Mouse (Mus musculus) cerebral cortex, adult 2 months (tissue): Measurements from ENCODE around the gene Fstl3.

Source experiments
- WGBS: fragments of 180-500 bp; shearing (Covaris S2); methylation state at CpG from one replicate; pipeline ENCODE4 v1.1.7; 2018; 5-methylcytosine and 5-hydroxymethylcytosine counted together

Gene Fstl3

DNA sequence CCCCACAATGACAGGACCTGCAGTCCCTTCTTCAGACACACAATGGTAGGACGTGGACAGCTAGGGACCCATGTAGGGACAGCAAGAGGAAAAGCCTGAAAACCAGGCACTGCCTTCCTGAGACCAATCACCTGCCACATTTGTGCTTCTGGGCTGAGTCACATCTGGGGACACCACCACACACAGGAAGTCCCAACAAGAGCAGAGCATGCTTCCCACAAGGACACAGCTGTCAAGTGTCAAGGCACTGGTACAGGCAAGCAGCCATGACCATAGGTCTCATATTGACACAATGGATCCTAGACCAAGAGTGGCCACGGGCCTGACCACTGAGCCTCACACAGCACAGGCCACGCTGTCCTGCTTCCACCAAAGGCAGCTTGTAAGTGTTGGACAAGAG, 14.2 kb upstream of the Fstl3 start:
- 85% methylated on average over 3 of the region's 3 CpGs for WGBS

DNA sequence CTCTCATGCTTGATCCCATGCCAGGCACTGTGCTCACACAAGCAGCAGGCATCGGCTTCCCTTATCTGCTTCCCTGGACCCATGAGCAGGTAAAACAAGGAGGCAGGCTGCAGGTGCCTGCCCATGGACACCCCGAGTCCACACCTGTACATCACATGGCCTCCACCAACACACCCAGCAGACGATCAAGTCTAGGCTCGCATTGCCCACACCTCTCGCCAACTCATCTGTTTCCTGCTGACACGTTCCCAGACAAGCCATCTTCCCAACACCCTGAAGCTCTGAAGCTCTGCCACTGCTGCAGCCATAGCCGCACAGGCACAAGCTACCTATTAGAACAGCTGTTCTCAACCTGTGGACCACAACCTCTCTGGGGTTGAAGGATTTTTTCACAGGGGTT, 12.8 kb upstream of the Fstl3 start:
- WGBS, result 40% methylated on average over 7 of the region's 7 CpGs

DNA sequence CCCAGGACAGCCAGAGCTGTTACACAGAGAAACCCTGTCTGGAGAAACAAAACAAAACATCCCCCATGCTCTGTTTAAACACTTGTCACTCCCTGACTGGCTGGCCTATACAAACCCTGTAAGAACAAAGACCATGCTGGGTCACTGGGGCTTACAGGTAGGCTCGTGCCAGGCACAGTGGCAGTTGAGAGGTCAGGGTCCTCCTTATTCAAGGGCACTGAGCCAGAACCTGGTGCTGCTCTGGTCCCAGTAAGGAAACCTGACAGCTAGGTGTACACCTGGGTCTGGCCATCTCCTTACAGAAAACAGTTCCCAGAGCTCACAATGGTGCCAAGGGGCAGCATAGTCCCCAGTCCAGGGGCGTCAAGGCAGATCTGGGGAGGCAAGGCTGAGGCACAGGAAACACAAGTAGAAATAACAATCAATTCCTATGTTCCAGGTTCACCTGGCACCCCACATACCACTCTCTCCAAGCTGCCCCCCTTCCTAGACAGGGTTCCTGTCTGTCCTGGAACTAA, 11.8 kb upstream of the Fstl3 start:
- WGBS, result 67% methylated on average over 2 of the region's 2 CpGs

DNA sequence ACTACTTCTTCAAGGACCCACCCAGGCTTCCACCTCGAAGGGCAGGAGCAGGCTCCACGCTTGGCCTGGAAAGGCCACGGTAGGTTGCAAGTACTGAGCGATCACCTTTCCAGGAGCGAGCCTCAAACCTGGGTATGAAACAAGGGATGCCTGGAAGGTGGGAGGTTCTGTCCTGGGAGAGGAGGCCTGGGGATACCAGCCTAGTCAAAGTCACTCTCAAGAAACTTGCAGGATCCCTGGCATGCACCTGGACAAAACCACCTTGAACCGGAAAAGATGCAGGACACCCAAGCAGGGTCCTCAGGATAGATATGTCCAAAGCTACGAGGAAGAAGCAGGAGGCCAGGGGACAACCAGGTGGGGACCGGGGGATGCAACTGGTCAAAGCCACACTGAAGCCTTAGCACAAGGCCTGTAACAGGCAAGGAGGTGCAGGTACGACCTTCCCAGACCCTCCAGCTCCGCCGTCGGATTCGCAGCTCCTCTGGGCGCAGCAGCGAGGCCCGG, 11.0 kb upstream of the Fstl3 start:
- WGBS, result 5% methylated on average over 16 of the region's 16 CpGs

DNA sequence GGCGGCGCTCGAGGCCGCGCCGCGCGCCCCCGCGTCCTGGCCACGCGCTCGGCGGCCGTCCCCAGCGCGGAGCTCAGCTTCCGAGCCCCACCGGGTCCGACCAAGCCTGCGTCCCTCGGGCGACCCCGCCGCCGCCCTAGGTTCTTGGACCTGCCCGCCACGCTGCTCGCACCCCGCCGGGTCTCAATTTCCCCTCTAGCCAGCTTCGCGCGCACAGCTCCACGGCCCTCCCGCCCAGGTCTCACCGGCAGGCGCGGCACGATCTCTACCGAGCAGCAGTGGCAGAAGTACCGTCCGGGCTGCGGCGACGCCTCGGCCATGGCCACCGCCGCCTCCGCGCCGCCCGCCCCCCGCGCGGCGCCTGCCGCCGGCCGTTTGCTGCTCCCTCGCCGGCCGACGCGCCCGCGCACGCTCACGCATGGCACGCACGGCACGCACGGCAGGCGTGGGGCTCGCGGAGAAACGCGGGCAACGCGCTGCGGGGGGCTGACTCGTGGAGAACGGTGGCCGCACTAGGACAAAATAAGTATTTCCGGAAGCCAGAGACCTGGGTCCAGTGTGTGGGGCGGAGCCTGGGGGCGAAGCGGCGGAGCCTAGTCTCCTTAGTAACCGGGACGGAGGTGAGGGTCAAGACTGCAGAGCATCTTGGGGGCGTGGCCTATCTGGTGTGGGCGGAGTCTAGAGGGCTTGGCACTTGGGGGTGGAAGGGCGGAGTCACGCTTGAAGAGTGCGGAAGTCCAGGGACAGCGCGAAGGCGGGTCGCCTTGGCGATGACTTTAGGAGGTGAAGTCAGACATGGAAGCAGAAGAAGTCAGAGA, 10.4 kb upstream of the Fstl3 start, which contains the start of gene Rnf126:
TSS of gene Rnf126 (minus strand) at position 445 of the 818 bp plus-strand sequence.
- under 1% methylated on average over 97 of the region's 101 CpGs for WGBS

DNA sequence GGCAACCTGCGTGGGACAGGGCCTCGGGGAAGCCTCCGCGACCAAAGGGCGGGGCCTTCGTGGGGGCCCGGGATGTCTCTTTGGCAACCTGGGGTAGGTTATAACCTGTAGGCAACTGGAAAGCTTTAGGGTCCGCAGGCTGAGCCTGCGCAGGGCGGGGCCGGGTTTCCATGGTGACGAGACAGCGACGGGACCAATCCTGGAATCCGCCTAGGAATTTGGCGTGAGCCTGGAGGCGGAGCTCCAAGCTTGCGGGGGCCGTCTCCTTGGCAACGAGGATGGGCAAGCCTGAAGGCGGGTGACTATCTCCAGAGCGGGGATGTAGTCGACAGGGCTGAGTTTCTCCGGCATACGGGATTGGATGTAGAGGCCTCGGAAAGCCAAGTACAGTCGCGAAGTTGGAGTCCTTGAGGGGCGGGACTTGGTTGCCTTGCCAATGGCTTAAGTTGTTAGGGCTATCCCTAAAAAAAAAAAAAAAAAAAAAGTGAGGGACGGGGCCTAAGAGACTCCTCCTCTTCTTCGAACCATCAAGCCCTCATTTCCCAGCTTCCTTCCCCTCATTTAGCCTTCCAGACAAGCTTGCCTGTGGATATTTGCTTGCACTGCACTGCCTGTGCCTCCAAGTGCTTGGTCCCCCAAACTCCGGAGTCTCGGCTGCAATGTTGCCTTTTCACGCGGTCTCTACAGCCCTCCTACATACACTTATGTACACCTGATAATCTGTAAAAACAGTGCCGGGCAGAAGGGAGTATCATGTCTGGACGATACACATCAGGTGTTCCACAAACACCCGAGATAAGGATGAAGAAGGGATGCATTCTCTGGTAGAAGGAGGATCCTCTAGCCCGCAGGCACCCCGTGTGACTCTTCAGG, 9.5 kb upstream of the Fstl3 start:
- WGBS, result 4% methylated on average over 40 of the region's 40 CpGs

DNA sequence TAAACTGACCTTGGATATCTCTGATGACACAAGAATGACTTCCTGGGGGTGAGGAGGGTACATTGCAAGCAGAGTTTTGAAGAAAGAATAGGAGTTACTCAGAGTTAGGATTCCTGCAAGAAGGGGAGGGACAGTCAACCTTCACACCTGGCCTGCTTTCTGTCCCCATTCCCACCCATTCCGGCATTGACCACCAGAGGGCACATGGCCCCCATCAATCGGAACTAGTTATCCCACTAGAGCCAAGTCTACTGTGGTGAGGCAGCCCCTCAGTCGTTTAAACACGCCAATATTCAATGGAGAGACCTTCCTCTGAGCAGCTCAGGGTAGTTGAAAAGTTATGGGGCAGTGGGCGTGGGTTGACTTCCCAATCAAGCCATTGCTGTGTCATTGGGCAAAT, 8.7 kb upstream of the Fstl3 start:
- 0% methylated on average over 5 of the region's 5 CpGs for WGBS

DNA sequence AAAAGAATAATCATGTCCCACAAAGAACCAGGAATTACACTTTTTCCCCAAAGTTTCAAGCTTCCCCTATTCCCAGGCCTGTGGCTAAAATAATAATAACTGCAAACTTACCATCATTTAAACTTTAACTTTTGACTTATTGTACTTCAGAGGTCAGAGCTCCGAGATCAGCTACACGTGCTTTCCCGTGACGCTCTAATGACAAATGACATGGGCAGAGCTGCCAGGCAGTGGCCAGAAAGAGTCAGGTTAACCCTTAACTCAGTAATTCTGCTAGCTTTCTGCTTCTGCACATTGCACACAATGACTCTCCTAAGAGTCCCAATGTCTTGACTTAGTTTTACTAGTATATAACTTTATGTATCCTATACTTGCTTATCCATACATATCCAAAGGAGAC, 7.7 kb upstream of the Fstl3 start:
- 88% methylated on average over 4 of the region's 4 CpGs for WGBS

DNA sequence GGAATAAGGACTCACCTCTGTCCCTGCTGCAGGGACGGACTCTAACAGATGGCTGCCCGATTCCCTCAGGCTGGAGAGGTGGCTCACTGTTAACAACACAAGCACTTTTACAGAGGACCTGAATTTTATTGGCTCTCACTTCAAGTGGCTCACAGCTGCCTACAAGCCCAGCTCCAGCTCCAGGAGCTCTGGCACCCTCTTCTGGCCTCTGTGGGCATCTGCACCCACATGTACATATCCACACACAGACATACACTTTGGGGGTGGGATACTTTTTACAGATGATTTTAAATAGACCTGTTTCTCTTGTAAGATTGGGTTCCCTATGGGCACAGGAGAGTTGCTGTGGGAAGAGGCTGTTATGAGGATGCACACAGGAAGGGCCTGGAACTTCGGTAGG, 4.8 kb upstream of the Fstl3 start:
- 88% methylated on average over 3 of the region's 3 CpGs for WGBS

DNA sequence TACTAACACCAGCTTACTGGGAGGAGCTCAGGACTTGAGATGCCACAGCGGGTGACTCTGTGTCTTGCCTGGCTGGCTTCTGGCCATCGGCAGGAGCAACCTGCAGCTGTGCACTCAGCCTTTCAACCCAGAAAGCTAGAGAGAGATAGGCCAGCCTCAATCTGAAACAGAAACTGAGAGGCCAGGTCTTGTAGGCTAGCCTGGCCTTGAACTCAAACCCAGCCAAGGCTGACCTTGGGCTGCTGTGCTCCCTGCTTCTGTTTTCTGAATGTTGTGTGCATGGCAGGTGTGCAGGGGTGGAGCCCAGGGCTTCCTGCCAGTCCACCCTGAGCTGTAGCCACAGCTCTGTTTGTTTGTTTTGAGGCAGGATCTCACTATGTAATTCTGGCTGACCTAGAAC, 3.9 kb upstream of the Fstl3 start:
- 92% methylated on average over 2 of the region's 2 CpGs for WGBS

DNA sequence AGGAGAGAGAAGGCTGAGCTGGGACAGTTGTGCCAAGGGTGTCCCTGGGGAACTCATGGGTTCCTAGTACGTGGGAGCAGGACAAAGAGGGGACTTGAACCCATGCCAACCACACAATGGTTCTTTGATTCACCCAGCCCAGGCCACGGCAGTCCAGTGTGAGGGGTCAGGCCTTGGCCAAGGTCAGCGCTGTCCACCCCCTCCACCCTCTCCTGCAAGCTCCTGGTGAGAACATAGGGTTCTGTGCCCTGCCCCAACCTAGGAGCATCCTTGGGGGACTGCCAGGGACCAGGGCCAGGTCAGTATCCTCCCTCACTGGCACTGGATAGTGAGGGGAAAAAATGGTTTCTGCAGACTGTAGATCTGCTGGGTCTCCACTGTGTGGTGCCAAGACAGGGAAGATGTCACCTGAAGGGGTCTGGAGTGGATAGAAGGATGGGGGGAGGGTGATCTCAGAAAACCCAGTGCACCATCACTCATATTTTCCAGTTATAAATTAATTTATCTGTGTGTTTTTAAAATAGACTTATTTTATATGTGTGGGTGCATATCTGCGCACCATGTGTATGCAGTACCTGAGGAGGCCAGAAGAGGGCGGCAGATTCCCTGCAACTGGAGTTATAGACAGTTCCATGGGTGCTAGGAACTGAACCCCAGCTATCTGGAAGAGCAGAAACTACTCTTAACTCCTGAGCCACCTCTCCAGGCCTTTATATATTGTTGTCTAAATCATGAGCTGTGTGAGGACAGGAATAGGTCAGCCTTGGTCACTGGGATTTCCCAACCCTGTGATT, 2.4 kb upstream of the Fstl3 start:
- 47% methylated on average over 5 of the region's 5 CpGs for WGBS

DNA sequence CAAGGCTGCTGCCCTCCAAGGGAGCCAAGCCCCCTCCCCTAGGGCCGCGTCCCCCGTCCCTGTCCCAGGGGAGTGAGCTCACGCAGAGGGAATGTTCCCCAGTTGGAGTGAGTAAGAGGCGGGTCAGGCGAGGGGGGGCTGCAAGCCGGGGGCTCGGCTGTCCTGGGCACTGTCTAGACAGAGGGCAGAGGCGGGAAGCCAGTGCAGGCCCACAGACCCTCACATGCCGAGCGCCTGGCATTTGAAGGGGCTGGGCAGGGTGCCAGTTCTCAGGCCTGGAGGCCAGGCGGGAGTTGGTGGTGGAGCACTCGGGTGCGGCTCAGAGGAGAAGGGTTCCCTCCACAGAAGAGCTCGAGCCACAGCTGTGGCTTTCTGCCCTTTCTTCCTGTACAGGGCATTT, 934 bp downstream of the Fstl3 start:
- whole genome bisulfite sequencing, result 27% methylated on average over 15 of the region's 15 CpGs

DNA sequence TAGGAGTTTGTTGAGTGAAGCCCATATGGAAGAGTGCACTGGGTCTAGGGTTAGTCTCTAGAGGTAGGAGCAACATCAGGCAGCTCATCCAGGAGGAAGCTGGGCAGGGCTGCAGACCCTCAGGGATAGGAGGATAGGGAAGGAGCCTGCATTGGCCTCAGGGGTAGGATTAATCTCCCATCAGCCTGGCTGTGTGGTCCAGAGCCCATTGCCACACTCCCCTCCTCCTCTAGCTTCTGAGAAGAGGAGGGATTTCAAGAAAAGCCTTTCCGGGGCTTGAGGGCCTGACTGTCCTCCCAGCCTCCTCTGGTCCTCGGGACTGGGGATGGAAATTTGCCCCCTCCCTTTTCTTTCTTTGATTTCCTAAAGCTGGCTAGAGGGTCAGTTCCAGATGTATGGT, 2.1 kb downstream of the Fstl3 start:
- WGBS, result 29% methylated on average over 2 of the region's 2 CpGs

DNA sequence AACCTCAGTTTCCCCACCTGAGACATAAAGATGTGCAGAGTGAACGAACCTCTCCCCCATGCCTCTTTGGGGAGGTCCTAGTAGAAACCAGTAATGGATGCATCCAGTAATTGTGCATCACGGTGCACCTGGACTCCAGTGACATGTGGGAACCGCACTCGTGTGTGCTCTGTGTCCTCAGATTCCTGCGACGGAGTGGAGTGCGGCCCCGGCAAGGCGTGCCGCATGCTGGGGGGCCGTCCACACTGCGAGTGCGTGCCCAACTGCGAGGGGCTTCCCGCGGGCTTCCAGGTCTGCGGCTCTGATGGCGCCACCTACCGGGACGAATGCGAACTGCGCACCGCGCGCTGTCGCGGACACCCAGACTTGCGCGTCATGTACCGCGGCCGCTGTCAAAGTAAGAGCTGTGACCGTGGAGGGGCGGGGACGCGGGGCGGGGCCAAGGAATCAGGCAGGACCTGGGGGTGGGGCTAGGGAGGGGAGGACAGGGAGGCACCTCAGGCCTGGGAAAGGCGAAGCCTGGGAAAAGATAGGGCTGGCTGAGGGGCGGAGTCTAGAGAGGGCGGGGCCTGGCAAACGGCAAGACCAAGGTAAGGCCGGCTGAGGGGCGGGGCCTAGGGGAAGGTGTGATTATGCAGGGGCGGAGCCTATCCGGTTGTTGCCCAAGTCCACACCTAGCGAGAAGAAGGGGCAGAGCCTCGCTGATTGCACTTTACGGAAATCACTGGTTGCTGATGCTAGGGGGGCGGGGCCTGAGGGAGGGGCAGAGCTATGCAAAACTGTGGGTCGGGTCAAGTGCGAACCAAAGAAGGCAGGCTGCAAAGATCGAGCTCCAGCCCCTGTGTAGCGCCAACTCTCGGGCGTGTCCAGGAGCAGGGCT, 3.0 kb downstream of the Fstl3 start:
- 1% methylated on average over 55 of the region's 55 CpGs for WGBS

DNA sequence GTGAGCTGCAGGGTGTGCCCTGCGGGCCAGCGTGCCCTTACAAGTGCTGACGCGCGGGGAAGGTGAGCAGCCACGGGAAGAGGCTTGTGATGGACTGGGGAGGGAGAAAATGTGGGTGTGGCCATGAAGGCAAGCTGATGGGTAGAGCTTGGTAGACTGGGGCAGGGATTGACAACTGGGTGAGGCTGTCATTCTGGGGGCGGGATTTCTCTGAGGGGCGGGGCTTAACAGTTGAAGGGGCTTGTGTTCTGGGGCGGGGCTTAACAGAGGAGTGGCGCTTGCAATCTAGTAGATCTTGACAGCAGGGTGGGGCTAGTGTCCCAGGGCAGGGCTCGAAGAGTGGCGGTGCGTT, 3.6 kb downstream of the Fstl3 start:
- WGBS, result 3% methylated on average over 13 of the region's 13 CpGs

DNA sequence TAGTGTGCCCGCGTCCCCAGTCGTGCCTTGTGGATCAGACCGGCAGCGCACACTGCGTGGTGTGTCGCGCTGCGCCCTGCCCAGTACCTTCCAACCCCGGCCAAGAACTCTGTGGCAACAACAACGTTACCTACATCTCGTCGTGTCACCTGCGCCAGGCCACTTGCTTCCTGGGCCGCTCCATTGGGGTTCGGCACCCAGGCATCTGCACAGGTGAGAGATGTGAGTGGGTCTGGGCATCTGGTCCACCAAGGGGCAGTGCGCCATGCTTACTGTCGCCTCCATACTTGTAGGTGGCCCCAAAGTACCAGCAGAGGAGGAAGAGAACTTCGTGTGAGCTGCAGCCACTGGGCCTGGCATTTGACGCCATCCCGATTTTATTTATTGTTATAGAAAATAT, 4.1 kb downstream of the Fstl3 start:
- 26% methylated on average over 21 of the region's 21 CpGs for WGBS

DNA sequence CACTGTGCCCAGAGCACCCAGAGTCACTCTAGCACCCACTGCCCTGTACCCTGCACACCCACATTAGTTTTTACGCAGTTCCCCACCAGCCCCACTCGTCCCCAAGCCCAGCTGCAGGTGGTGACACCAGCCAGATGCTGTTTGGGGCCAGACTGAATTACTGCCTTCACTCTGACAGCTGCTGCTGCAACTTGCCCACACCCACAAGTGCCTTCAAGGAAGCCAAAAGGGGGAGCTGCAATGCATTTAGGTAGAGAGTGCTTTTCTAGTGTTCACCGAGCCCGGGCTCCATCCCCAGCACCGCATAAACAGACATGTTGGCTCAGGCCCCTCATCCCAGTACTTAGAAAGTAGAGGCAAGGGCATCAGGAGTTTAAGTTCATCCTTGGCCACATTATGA, 4.9 kb downstream of the Fstl3 start:
- WGBS, result 50% methylated on average over 5 of the region's 5 CpGs

DNA sequence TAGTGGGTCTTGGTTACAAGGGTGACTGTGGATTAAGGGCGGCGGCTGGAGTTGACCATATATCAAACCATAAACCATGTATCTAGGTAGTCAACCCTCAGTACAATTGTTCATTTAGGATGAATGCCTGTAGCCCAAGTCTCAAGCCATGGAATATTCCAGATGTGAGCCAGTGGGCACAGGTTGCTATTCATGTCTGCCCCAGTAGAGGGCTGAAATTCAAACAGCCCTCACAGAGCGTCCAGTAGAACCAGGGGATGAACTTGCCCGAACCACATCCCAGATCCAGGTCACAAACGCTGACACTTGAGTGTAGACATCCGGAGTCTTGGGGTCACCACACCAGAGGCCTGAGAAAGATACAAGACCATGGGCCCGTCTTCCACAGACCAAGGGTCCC, 6.0 kb downstream of the Fstl3 start:
- 67% methylated on average over 7 of the region's 7 CpGs for WGBS

DNA sequence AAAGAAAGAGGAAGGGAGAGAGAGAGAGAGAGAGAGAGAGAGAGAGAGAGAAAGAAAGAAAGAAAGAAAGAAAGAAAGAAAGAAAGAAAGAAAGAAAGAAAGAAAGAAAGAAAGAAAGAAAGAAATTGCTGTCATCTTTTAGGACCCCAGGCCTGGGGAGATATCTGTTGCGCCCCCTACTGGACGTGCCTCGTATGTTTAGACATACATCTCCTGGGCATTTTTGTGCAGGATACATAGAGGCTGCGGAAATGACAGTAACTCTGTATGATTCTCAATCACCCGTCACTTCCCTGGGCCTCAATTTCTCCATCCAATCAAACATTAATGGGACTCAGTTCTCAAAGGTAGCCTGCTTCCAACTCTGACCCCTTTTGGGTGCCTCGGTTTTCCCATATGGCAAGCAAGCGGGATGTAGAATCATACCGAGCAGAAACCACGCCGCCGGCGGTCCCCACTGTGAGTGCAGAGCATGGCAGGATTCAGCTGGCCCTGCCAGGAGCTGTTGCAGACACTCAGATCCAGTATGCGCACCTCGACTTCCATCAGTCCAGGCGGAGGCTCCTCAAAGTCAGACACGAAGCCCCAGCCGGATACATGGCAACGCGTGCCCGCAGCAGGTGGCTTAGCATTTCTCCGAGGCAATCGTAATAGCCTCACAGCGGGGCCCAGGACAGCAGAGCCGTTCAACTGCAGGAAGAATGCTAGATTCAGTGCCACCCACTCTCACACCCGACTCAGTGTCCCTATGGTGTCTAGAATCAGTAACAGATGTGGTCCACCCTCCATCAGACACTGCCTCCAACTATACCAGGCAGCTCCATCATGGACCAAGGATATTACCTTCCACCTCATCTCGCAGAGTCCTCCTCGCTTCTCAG, 7.1 kb downstream of the Fstl3 start:
- WGBS, result 43% methylated on average over 27 of the region's 27 CpGs
